Mouse (Mus musculus) embryo, embryonic 11 days (tissue): Measurements from ENCODE around the gene Bdp1.
"Not testable (repeated sequence)": the region's sequence is repeated elsewhere in the genome, so short reads cannot be mapped to it uniquely, and the experiment has no call there.

ENCODE experiments used
- DNase-seq: peaks from one replicate; pipeline ENCODE4 v3.0.0-alpha.2; 2015

The Bdp1 gene

DNA sequence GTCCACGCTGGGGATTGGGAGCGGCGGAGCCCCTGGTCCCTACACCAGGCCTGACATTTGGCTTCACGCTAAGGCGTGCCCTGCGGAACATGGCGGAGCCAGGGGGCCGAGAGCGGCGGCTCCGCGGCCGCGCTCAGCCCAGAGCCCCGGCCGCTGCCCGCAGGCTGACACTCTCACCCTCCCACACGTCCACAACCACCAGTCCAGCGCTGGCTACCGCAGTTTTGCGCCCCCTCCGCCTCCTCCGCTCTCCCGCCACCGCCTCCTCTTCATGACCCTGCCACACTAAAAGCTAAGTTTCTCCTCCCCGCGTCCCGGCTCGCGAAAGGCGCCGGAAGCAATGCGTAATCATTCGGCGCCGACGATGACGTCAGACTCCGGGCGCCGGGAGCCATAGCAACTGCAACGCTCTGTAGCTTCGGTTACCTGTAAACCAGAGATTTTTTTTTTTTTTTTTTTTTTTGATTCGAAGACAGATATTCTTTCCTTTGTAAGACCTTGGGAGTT lies at the start of gene Bdp1:
TSS of gene Bdp1 (minus strand) at position 323 of the 507 bp plus-strand sequence.
- DNase-seq = peak; percentile 94

DNA sequence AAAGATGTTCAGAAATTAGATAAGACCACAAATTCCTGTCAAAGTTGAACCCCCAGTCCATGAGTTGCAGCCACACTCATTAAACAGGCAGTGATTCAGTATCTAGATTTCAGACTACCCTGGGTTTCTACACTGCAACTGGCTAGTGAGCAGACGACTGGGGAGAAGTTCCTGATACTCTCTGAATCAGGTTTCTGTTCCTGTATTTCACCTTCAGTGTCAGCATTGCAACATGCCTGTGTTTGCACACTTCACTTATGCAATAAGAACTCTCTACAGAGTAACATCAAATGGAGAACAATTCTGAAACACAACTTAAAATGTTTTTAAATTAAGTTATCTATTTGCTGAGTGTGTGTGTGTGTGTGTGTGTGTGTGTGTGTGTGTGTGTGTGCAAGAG lies 48.8 kb upstream of the Bdp1 start:
- no peak for DNase-seq

DNA sequence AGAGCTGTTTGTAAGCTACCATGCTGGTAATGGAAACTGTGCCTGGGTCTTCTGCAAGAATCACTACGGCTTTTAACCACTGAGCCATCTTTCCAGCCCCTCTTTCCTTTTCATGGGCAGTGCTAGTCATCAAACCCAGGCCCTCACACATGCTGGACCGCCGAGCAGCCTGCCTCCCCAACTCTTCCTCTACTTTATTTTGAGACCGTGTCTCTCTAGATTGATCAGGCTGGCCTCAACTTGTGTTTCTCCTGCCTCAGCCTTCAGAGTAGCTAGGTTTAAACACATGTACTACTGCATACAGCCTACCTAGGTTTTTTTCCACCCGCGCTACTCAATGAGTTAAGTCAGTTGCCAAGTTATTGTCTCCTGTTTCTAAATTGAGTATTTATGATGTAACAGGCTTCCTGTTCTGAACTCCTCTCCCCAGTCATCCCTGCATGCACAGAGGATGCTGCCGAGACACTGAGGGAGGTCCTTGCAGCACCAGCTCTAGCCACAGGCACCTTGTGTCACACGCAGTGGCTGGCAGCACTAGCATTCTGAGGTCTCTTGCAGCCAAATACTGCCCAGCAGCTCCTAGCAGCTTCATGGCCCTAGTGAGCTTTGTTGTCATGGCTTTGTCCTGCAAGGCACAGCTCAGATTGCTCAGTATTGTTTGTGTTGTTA lies 37.9 kb upstream of the Bdp1 start:
- no peak for DNase-seq

DNA sequence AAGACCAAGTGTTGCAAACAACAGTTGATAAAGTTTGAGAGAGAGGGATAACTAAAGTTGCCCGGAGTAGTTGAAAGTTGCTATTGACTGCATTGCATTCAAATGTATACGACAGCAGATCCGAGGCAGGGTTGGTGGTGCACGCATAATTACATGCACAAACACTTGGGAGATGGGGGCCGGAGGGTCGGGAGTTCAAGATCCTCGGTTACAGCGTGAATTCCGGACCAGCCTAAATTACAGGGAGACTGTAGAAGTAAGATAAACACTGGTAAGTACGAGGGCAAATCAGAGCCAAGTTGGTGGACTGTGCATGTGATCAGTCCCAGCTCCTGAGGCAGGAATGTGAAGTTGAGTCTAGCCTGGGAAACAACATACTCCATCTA lies 21.4 kb upstream of the Bdp1 start:
- no peak for DNase-seq

DNA sequence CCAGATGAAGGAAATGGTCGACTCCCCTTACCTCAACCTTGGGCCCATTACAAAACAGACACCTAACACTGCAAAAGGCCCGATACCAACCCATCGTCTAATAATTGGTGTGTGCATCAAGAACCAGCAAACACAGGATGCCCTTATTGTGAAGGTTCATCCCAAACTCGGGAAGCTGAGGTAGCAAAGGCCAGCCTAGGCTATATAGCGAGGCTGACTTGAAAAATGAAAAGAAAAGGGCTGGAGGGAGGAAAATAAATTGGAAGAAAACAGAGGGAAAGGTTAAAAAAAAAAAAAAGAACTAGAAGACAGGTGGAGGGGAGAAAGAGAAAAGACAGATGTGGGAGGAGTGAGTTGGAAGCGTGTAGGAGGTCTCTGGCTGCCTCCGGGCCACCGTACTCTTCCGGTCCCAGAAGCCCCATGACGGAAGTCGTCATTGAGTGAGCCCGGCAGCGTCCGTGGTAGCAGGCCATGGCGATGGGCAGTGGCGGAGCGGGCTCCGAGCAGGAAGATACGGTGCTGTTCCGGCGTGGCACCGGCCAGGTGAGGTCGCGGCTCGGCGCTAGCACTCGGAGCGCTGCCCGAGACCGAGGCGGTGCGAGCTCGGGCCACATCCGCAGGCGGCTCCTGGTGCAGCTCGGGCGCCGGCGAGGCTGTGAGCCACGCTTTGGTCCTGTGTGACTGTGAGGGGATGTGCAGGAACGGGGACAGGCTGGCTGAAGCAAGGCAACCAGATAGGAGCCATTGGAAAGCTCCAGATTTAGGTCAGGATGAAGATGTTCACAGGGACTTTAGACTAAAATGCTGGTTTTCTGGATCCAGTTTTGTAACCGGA lies 20.8 kb upstream of the Bdp1 start, which contains the start of gene Smn1:
TSS of gene Smn1 (plus strand) at position 430 of the 835 bp plus-strand sequence.
- DNase-seq = peak; percentile 94

DNA sequence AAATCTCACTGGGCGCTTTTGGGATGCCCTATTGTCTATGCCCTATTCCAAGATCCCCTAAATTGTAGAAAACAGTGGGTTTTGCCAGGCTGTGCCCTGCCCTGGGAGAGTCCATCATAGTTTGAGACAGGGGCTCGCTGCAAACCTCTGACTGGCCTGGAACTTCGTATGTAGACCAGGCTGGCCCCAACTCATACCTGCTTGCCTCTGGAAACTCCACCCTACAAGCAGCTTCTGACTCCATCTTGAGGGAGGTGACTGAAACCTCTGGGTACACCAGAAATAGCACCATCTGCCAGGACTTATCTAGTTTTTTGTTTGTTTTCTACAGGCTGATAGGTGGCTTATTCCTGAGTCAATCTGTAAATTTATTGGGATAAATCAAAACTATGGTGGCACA lies 20.1 kb upstream of the Bdp1 start:
- DNase-seq = no peak

DNA sequence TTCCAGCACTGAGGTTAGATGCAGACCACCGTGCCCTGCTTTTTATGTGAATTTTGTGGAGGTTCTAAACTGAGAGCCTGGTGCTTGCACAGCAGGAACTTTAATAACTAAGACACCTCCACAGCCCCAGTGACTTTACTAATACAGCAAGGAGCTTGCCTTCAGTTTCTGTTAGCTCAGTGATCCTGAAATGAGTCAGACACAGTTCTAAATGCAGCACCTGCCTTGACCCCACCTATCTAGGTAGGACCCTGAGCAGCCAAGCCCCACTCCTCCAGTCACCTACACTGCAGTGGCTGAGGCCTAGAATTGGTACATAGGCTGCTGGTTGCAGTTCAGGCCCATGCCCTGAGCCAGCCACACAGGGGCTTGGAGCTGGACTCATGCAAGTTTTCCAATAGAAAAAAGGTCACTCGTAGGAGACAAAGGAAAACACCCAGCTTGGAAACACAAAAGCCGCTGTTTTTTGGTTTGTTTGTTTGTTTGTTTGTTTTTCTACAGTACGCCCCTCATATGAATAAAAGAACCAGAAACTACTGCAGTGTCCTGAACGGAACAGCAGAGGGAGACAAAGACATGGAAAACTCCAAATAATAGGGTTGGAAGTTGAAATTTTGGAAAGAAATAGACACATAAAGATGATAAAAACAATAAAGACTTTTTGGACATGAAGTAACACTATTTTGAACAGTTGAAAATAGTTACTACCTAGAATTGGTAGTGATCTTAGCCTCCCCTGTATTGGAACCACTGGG lies 8.5 kb upstream of the Bdp1 start:
- peak; percentile 14 for DNase-seq

DNA sequence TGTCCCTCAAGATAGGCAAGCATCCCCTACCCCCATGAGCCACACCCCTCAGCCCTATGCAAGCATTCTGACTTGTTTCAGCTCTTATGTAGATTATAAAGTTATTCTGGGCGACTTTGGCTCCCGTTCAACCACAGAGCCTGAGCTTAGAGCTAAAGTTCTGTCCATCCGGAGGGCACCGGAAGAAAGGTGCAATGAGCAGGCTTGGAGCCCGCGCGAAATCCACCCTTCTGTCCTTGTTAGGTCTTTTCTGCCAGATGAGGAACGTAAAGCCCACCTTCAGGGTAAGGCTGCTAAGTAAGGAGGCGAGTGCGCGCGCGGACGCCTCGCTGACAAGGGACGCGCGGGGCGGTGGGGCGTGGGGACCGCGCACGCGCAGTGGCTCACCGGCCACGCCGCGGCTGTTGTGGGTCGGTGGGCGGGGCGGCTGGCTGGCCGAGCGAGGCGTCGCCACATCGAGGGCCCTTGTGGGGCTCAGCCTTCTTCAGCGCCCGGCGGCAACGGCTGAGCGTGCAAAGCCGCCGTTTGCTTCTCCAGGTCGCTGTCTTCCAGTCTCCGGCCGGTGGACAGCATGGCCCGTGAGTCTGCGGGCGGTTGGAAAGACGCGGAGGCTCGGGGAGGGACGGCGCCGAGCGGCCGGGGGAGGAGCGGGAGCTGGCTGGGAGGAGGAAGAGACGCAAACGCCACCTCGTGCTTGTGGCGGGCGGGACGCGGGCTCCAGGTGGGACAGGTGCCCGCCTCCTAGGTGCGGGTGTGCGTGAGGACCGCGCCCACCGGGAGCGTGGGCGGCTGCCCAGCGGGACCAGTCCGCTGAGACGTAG lies 4.0 kb upstream of the Bdp1 start, which contains the start of gene Serf1:
TSS of gene Serf1 (plus strand) at position 361 of the 821 bp plus-strand sequence.
- peak; percentile 93 for DNase-seq

DNA sequence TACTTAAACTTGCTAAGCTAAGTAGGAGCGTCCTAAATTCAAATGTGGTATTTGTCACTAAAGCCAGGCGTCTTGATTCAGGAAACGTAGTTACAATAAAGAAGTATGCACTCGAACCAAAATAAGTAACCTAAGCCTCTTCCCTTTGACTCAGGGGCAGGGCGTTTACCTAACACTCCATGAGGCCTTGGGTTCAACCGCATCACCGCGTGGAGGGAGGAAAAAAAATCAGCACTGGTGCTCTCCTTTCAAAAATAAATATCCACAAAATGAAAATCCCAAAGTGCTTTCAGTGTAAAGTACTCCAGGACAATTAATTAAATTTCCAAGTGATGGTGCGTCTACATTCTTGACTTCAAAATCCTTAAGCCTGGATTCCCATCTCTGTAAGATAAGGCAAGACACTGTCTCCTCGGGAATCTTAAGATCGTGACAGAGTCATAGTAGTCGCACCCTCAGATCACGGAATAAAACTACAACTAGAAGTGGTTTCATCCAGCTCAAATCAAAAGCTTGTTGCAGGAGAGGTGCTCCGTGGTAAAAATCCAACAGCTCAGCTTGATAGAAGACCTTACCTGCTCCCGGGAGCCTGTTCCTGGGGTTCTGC lies 715 bp downstream of the Bdp1 start:
- no peak for DNase-seq

DNA sequence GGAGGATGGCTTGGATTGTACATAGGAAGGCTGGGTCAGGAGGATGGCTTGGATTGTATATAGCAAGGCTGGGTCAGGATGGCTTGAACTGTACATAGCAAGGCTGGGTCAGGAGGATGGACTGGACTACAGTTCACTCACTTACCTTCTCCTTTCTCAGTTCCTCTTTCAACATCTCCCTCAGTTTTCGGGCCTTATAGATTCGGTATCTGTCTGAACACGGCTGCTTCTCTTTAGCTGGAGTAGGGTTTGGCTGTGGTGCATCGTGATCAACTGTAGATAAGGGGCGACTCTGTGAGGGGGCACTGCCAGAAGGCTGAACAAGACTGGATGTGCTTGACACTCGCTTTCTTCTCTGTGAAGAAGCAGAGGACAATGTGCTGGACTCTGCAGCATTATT lies 5.1 kb downstream of the Bdp1 start:
- DNase-seq = no peak

DNA sequence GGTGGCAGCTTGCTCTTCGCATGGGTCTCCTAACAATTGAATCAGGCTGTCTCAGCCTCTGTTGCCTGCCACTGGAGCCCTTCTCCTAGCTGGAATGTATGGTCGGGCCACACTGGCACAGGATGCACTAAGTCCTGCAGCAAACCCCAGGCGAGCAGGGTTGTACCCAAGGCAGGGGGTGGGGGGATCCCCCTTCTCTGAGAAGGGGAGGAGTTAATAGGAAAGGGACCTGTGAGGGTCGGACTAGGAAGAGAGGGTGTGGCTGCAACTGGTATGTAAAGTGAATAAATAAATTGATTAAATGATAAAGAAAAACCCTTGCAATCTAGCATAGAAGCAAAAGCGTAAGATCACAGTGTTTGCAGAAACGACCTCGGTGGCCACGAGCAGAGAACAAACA lies 32.4 kb downstream of the Bdp1 start:
- no peak for DNase-seq

DNA sequence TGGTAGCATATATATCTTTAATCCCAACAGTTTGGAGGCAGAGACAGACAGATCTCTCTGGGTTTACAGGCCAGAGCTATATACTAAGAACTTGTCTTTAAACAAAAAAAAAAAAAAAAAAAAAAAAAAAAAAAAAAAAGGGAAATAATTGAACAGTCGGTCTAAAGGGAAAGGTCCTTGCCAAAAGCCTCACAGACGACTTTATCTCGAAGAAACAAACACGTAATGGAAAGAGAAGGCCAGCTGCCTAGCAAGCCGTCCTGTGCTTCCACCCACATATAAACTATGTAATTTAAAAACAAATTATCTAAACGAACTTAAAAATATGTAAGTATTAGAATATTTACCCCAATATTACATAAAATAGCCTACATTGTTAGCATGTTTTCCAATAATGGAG lies 36.0 kb downstream of the Bdp1 start:
- no peak for DNase-seq

DNA sequence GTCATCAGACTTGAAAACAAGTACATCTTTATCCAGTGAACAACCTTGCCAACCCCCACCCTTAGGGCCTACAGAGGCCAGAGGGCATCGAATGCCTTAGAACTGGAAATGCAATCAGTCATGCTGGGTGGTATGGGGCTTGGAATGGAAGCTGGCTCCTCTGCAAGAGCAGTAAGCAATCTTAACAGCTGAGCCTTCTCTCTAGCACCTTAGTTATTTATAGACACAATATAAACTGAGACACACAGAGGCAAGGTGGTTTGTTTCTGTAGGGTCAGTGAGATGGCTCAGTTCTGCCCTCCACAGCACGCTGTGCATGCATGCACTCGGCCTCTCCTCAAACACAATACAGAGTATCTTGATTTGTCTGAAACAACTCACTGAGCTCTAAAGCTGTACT lies 39.9 kb downstream of the Bdp1 start:
- no peak for DNase-seq

DNA sequence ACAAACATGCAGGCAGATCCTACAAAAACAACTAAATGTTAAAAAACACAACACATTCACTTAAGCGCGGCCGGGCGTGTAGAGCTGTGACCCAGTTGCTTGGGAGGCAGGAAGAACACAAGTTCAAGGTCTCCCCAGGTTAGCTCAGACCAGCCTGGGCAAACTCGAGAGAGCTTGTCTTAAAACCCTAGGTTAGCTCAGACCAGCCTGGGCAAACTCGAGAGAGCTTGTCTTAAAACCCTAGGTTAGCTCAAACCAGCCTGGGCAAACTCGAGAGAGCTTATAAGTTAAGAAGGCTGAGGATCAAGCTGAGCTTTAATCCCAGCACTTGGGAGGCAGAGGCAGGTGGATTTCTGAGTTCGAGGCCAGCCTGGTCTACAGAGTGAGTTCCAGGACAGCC lies 46.1 kb downstream of the Bdp1 start:
- DNase-seq = not testable (repeated sequence)

DNA sequence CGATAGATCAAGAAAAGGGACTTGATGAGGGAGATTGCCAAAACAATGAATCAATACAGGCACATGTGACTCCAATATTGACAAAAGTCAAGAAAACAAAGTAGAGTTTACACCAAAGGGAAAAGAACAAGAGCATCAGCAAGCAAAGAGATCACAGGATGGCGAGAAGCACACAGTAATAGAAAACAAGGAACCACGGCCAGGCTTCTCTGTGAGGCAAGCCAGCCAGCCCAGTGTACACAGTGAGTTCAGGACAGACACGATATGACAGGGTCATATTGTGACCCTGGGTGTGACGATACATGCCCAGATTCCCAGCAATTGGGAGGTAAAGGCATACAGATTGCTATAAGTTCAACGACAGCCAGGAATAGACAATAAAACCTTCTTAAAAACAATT lies 77.9 kb downstream of the Bdp1 start:
- DNase-seq = no peak

DNA sequence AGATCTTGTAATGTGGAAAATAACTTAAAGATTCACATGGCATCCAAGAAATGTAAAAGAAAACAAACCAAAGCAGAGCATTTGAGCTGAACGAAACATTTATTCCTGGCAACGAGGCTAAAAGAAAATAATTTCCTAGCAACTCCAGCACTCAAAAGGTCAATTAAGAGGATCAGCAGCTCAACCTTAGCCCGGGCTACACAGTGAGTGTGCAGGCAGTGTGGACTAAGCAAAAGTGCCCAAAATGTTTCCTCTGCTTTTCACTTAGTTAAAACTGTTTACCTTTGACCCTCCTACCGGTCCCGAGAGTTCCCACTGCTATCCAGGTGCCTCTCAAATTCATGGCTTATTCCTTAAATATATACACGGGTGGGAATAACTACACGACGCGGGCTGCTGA lies 87.0 kb downstream of the Bdp1 start:
- no peak for DNase-seq

DNA sequence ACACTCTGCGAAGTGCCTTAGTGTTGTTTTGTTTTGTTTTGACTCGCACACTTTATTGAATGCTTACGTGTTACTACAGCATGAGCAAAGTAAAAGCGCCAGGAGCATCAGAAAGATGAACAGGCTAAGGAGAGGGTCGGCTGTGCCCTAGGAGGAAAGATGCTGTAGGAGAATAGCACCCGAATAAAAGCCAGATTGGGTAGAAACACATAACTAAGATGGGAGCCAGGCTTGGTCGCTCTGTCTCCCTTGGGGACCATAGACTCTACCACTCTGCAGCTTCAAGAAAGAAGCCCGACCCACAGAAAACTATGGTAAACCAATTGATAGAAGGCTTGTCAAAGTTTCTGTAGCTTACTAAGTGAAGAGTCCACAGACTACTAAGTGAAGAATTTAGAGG lies 87.9 kb downstream of the Bdp1 start:
- peak; percentile 18 for DNase-seq

DNA sequence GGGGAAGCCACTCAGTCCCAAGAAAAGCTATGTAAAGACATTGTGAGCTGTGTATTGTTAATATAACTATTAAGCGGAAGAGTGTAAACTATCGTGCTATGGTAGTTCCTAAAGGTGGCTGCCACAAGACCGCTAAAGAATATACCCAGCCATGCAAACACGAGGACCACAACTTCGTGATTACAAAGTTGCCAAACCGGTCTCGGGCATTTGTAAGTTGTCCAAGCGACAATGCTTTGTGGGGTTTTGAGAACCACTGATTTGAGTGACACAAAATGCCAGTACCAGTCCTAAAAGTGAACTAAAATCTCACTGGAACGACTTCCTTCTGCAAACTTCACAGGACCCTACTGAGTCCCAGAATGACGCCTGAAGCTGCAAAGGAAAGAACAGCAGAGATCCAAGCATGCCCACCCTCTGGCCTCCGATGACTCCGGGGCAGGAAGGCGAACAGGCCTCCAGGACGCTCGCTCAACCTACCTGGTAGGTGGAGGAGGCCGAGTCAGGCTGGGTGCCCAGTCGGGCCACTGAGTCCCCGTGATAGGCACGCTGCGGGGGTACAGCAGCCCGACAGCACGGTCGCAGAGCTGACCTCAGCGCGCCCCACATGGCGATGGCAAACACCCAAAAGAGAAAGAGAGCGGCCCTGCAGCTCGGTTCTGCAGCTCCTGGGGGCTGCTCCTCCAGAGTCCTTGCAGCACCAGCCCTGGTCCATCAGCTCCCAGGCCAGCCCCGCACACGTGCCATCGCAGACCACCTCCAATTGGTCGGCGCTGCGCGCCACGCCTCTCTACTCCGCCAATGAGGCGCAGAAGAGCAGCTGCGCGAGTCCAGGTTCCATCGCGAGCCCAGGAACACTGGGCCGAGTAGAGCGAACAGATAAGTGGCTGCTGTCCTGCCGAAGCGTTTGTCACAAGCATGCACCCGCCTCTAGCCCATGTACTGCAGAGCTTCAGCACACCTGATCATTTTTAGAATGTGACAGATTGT lies 88.7 kb downstream of the Bdp1 start, which contains the start of gene Mccc2:
TSS of gene Mccc2 (minus strand) at position 734 of the 990 bp plus-strand sequence.
- peak; percentile 96 for DNase-seq

DNA sequence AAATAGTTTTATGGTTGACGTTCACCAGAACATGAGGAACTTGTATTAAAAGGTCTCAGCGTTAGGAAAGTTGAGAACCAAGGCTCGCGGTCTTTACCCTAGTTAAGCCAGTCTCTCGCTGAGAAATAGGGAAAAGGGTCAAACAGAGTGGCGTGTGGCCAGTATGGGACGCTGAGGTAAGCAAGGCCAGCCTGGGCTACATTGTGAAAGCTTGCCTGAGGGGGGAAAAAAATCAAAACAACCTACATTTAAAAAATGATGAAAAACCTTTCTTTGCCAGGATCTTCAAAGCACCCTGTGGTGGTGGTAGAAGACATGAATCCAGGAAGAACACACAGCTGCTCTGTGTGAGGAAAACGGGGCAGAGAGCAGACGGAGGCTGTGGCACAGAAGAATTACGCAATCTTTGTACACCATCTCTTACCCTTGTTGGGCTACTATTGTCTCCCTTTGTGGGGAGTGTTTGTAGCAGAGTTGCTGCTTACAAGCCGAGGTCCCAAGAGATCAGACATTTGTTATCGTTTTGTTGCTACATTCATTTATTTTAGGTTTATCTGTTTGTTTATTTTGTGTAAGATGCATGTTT lies 97.9 kb downstream of the Bdp1 start:
- DNase-seq = no peak

DNA sequence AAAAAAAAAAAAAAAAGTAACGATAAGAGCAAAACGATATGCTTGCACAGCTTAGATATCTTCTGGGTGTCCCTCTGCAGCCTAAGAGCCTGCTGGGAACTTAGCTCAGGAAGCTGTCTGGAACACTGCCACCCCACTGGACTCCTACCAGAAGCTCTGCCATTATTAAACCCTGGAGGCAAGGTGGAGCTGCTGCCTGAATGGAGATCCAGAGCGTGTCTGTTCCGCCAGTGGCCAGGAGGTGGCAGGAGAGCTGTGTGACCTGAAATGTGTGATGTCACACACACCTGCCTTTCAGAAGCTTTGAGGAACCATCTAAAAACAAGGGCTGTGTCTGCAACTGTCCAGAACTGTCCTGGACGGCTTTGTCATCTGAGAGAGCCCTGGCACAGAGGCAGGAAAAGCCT lies 102.1 kb downstream of the Bdp1 start:
- DNase-seq = peak; percentile 74
